Mouse (Mus musculus) heart, postnatal 25 days (tissue): Measurements from ENCODE around the gene Cacna2d3. TPM values are rescaled to one million over a fixed set of nuclear protein-coding genes. Genes with fewer than 3 reads are reported as not detected.

ENCODE experiments used
- DNase-seq: peaks from one replicate; pipeline ENCODE4 v3.0.0; 2022; ENCODE audit warnings: low spot score
- intact Hi-C: fragments of 180-260 bp; cut with DNase I; formaldehyde crosslinking; loops from one replicate; pipeline ENCODE4 v1.15.1; 2025
- total RNA-seq, 2 experiments: library from RNA; stranded (reverse); gene quantifications; 2 replicates each; pipeline ENCODE4 v1.2.3; 2021

Gene Cacna2d3
- total RNA-seq, 2 experiments from 2014 or later: 0.31 to 0.60 TPM

DNA sequence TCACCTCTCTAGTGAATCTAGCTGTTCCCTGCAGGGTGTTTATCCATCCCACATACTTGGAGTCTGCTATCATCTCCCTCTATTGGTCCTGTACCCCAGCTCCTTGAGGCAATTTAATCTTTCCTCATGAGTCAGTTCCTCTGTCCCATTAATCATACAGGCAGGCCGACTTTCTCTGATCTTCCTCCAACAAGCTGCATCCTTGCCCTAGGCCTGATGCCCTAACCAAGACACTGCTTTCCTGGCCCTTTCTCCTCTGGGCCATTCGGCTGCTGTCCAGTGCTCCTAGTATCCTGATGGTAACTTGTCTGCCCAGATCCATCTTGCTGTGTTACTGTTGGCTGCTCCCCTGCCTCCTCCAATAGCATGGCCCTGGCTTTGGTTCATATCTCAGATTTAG lies 737.4 kb downstream of the Cacna2d3 start:
- DNase-seq: no peak
- intact Hi-C loops: no loop called here

DNA sequence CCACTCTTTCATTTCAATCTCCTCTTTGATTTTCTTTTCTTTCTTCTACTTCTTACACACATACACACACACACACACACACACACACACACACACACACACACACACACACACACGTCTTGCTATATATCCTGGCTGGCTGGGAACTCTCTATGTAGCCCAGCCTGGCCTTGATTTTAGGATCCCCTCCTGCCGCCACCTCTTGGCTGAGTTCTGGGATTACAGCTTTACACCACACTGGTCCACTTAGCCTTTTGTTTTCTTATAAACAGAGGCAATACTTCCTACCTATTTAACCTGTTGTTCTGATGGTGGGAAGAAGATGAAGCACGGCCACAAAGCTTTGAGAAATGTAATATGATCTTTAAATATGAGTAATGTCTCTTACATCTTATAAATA lies 741.2 kb downstream of the Cacna2d3 start:
- intact Hi-C loops: no loop called here
- DNase-seq: no peak

DNA sequence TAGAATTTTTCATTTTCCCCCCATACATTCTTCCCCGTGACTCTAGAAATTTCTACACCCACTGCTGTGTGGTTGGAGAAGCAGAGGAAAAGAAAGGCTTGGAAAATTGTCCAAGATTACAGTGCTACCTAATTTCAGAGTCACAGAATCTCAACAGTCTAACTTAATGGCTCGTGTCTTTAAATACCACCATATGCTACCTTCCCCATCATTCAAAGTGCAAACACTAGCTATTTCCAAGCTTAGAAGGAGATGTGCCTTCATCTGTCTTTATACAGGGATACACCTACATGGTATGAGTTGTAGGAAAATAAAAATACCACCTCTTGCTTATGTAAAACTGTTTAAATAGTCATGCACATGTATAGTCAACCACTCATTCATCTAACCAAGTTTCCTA lies 742.4 kb downstream of the Cacna2d3 start:
- intact Hi-C loops: no loop called here
- no peak for DNase-seq

DNA sequence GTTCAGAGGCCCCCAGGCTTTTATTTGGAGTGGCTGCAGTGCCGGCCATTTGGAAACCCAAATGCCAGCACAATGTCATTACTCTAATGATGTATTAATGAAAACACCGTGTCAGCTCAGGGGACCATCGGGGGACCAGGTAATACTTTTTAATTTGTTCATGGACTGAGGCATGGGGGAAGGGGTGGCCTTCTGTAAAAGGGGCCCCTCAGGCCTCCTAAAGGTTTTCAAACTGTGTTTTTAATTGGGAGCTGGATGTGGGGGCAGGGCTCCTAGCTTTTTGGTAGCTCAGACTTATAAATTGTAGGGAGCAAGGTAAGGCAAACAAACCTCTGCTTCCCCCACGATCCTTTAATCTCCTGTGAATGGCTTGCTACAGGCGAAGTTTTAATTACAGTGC lies 749.0 kb downstream of the Cacna2d3 start:
- intact Hi-C loops: no loop called here
- DNase-seq: no peak

DNA sequence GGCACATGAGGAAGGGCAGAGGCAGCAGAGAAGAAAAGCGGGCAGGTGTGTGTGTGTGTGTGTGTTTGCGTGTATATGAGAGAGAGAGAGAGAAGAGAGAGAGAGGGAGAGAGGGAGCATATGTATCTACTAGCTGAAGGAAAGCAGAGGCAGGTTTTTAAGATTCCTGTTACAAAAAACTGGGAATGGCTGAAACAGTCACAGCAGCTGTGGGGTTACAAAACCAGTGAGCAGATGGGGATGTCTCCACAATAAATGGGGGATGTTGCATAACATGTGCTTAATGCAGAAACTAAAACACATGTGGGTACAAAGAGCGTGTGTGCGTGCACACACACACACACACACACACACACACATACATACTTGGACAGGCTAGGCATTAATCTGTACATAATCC lies 752.4 kb downstream of the Cacna2d3 start:
- intact Hi-C loops: no loop called here
- no peak for DNase-seq

DNA sequence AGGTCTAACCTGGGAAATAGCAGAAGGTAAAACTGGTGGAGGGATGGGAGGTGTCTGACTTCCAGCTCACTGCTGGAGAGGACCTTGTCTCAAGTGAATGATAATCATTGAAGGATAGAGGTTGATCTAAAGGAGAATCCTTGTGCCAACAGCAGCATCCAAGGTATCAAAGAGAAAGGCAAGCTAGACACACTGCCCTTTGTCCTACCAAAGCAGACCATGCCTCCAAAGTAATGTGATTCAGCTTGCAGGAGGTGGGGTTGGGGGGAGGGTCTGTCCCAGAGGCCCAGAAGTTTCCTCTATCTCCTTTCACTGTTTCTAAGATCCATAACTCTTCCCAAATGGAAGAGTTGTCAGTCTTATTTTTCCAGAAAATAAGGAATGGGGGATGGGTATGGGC lies 754.8 kb downstream of the Cacna2d3 start:
- intact Hi-C loops: no loop called here
- DNase-seq: no peak

DNA sequence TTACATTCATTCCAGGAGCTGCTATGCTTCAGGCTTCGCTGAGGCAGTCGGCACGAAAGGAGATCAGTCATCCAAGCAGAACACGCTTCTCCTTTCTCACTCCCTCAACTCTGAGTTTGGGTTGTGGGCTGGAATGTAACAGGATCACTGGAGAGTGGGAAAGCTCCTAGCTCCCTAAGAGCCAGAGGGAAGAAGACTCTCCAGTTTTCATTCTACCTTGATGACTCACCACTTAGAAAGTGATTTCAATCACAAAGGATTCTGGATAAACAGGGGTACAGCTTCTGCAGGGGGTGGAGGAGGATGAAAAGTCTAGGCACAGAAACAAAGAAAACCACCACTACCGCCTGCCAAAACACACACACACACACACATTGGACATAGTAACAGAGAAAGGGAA lies 760.3 kb downstream of the Cacna2d3 start:
- no peak for DNase-seq
- intact Hi-C loops: no loop called here

DNA sequence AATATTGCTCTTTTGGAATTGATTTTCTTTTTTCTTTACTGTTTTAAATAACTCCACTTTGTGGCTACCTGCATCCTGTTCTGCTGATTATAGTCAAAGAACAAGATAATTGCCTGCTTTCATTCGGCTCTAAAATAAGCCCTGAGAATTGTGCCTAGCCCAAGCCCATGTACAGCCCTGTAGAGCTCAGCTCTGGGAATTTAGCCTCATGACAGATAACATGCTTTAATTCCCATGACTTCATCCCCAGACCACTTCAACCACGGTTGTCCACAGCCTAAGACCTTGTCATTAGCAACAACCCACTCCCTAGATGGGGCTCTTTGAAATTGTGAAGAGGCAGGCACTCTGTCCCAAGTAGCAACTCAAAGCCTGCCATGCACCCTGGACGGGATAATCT lies 762.6 kb downstream of the Cacna2d3 start:
- DNase-seq: no peak
- intact Hi-C loops: no loop called here

DNA sequence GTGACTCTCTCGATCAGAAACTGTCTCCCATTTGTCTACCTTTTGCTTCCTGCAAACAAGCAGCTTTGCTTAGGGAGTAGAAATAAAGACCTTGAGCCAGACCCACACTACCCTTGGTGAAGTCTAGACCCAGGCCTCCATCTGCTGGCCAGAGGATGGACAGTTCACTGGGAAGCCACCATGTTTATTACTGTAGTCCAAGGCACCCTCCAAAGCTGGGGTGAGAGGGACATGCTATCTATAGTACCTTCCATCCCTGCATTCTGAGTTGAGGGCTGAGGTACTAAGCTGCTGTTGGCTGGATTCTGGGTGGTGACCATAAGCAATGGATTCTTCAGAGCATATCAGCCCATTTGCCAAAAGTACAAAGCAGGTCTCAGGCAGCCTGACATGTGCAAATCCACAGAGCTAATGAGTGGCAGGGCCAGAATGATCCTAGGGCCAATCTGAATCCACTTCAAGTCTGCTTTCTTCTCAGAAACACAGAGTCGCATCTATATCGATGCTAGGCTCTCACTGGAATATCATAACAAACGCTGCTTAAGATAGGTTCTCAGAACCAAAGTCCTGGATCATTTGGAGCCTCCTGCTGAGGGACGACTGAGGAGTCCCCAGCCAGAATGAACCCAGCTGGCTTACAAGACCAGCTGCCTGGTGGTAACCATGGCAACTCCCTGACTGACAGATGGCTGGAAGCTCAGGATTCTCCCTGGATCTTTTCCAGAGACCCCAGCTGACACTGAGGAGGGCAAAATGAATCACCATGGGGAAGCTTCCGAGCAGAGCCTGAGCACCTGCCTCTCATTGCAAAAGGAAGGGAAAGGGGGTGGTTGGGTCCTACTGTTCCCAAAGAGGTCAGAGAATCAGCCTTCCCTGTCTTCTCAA lies 763.3 kb downstream of the Cacna2d3 start:
- no peak for DNase-seq
- intact Hi-C loops: no loop called here

DNA sequence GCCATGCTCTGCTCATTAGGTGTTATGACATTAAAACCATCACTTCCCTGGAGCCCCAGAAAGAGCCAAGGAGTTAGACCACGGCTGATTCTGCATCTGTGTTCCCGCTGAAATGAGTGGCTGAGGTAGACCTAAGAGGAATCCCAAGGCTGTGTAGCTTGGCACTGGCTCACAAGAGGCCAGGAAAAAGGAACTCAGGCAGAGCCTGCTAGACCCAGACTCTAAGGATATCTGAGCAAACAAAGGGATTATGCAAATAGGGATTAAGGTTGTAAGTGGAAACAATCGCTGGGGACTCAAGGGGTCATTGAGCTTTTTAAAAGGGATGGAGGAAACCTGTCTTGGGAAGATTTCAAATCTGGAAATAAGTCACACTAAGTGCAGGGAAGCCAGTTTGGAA lies 766.5 kb downstream of the Cacna2d3 start:
- DNase-seq: no peak
- intact Hi-C loops: no loop called here

DNA sequence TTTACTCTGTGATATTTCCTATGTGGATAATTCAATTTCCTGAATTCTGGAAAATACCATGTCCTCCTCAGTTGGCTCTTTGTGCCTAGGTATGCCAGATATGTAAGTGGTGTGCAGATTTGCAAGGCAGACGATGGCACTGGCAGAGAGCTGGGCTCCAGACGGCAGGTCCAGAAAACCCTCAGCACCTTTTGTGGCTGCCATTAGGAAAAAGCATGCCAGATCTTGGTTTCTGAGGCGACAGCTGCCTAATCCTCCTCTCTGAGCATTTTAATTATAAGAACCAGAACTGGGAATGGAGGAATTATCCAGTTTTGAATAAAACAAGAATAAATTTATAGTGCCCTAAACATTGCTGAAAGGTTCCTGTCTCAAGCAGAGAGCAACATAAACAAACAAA lies 767.1 kb downstream of the Cacna2d3 start:
- DNase-seq: no peak
- intact Hi-C loops: loop anchor here (5.0 kb wide), 1 partner anchor 118 kb away; no protein-coding TSS in a partner anchor

DNA sequence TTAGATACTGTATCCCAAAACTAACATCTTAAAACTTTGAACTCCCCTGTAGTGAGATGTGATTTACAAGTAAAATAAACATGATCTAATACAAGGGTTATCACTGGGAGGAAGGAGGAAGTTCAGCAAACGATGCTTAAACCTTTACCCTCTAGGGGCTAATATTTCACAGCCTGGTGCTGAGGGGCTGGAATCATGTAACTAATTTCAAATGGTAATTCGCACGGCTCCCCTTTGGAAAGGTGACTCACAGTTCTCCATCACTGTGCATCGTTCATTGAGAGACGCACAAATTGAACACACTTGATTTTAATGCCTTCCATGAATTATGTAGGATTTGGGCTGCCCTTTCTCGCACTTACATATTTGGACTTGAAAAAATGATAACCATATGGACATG lies 767.6 kb downstream of the Cacna2d3 start:
- intact Hi-C loops: loop anchor here (5.0 kb wide), 1 partner anchor 118 kb away; no protein-coding TSS in a partner anchor
- no peak for DNase-seq

DNA sequence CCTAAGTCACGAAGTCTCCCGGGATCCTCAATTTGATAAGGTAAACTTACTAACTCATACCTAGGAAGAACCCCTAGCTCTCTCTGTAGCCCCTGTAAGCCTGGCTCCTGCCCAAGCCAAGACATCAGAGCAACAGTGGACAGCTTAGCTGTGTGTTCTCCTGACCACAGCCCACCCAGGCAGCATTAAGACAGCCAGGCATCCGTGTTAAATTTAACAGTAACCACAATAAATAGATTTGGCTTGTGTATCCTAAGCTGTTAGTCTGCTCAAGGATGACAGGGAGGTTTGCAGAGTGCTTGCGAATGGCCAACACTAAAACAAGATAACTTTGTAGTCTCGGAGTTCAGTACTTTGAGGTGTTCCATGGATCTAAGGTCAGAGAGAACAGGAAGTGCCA lies 768.3 kb downstream of the Cacna2d3 start:
- DNase-seq: no peak
- intact Hi-C loops: loop anchor here (5.0 kb wide), 1 partner anchor 119 kb away; no protein-coding TSS in a partner anchor

DNA sequence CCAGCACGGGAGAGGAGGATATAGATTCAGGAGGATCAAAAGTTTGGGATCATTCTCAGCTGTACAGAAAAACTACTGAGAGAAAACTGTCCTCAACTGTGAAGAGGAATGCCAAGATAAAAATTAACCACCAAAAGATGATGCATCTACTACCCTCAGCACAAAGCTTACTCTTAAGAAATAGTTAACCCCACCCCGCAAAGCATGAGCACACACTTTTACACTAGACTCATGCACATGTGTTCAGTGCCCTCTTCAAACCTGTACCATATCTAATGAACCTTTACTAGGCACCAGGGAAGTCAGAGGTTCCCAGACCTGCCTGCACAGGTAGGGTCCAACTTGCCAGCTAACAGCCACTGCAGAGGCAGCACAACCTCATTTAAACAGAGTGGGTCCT lies 771.2 kb downstream of the Cacna2d3 start:
- DNase-seq: no peak

DNA sequence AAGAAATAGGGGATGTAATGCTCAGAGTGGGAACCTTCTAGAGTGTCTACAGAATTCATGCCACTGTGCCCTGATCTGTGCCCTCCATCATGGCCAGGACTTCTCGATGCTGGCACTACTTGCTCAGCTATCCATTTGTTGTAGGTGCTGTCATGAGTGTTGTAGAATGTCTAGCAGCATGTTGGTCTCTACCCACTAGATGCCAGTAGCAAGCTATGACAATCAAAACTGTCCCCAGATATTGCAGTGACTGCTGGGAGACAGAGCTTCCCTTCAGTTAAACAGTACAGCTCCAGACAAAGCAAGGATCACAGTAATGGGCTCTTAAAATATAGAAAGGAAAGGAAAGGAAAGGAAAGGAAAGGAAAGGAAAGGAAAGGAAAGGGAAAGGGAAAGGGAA lies 771.9 kb downstream of the Cacna2d3 start:
- intact Hi-C loops: loop anchor here (5.0 kb wide), 2 partner anchors 123 to 143 kb away; no protein-coding TSS in a partner anchor
- DNase-seq: no peak

More for the DNA sequence above, 771.2 kb downstream of the Cacna2d3 start:
- intact Hi-C loops: loop anchor here (5.0 kb wide), 1 partner anchor 122 kb away; no protein-coding TSS in a partner anchor

DNA sequence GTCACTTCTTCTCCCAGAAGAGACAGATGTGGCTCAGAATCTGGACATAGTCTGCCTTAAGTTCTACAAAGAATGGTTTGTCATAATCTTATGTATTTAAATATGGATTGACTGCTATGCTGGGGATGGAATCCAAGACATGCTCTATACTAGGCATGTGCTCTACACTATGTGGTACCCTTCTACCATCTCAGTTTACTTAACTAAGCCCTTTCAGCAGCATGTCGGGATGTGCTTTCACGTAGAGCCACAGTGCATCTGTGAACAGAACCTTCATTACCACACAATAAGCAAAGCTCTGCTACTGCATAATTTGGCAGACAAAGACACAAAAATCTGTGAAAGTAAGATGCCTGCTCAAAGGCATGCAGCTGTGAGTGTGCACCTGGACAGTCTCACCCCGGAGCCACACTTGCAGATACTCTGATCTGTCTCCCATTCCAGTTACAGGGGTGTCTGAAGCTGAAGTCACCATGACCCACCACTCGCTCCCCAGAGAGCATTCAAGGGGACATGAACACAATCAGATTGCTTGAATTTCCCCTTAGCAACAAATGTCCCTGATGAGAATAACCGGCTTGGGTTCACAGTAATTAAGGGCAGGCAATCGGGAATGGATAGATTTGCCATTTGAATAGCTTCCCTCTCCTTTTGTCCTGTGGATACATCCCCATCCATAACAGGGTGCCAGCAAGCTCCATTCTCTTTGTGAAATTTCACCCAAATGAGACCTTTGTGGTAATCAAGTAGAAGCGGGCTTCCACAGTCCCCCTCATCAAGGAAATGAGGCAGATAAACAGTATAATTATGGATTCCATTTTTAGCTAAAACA lies 773.4 kb downstream of the Cacna2d3 start:
- intact Hi-C loops: loop anchor here (5.0 kb wide), 1 partner anchor 144 kb away; no protein-coding TSS in a partner anchor
- DNase-seq: no peak

DNA sequence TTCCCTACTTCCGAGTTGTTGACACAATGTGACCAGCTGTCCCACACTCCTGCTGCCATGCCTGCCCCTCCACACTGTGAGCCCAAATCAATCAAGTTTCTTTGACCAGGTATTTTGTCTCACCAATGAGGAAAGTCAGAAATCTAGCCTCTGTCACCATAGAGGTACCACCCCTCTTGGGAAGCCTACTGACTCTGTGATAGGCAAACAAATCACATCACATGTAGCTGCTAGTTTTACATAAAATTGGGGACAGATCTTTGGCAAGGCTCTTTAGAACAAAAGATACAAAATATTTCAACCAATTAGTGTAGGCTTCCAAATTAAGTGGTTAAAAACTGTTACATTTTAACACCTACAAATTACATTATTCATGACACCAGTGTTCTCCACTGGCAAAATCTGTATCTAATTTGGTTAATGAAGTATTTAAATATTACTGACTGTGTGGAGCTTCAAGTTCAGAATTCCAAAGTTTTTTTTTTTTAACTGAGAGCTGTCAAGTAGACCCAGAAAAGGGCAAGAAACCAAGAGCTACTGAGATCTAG lies 788.8 kb downstream of the Cacna2d3 start:
- no peak for DNase-seq
- intact Hi-C loops: no loop called here

DNA sequence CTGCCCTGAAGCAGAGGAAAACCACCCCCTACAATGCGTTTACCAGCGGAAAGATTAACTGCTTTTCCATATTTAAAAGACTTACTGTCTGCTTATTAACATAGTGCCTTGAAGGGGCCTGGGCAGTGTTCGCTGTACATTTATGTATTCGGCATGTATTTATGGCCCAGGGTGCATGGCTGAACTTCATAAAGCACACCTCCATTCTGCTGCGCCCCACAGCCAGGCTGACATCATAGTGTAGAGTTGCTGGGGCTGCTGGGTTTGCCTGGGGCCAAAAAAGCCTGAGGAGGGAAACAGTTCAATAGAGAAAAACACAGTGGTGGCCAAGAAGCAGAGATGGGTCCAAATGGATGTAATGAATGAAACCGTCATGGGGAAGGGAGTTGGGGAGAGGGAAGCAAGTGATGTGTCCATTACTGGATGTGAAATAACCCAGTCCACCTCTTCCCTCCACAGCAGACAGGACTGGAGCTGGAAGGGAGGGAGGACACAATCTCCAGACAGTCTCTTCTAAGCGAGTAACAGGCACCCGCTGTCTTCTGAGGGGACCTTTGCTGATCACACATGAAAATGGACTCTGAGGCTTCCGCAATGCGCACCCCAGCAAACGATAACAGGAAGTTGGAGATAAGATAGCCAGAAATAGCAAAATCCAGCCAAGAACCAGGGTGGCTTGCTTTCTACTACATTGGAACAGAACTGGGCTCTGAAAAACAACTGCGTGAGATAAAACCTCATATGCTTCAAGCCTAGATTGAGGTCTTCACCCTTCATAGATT lies 798.3 kb downstream of the Cacna2d3 start:
- DNase-seq: no peak
- intact Hi-C loops: no loop called here

DNA sequence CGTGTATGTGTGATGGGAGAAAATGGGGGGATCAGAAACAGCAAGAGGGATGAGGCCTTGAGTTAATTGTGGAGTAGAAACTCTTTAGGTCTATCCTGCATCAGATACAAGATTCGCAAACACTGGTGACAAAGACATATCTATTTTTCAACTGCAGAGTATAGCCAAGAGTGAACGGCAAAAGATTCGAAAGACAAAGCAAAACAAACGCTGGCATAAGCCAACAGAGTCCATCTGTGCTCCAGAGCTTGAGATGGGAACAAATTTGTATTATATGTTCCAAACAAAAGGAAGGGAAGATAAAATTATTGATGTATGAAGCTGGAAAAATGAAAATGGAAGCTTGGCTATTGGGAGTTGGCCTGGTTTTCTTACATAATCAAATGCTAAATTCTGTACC lies 802.8 kb downstream of the Cacna2d3 start:
- no peak for DNase-seq
- intact Hi-C loops: no loop called here

DNA sequence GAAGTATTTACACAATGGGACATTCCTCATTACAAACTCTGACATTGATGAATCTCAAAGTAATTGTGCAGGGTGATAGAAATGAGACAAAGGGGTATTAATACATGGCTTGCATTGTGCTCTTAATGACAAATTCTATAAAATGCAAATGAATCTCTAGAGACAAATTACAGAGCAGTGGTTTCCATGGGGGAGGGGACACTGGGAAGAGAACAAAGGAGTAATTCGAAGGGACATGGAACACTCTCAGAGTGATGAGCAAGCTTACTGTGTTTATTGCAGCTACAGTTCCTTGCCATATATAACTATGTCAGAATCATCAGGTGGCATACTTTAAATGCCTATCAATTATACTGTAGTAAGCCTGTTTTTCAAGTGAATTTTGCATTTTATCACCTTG lies 806.7 kb downstream of the Cacna2d3 start:
- no peak for DNase-seq
- intact Hi-C loops: no loop called here
